Mouse (Mus musculus): ENCODE results near the gene Myo16. TPM values are rescaled to one million over a fixed set of nuclear protein-coding genes. Genes with fewer than 3 reads are reported as not detected.

Gene Myo16
- polyA plus RNA-seq (2012; rRNA removed): 0.61 and 0.66 TPM in 2 replicates

GRCm38 (mm10) chr8:10153611-10154438 is at the start of gene Myo16:
Gene Myo16 (plus strand): TSS chr8:10153911.
- Histone ChIP-seq H3K4me1 (replicated peaks; ENCODE audit: control insufficient read depth, insufficient read depth, low read length) (no peaks in the 10 kb centered on the region), H3K4me3 (ENCODE audit: control insufficient read depth, insufficient read depth, low read length) (no peak within 1 kb of the TSS), H3K36me3 (ENCODE audit: control insufficient read depth, insufficient read depth, low read length) (no peaks in the 10 kb centered on the region), H3K27ac (ENCODE audit: control insufficient read depth, insufficient read depth, low read length) (no peak within 1 kb of the TSS), H3K27me3 (ENCODE audit: control insufficient read depth, insufficient read depth, low read length) (no peaks in the 10 kb centered on the region)
- DNase-seq: no peak
- 6% methylated on average over 61 of the region's 61 CpGs for WGBS
- TF ChIP-seq CTCF (IDR thresholded peaks at IDR 0.05; ENCODE audit: borderline replicate concordance, control insufficient read depth, extremely low read depth, insufficient read depth, low read length, poor library complexity) (no peak), POLR2A (IDR thresholded peaks at IDR 0.05; ENCODE audit: control insufficient read depth, extremely low read depth, insufficient read depth, low read length, poor library complexity) (no peak)

GRCm38 (mm10) chr8:10108516-10109271 is 45.0 kb upstream of the Myo16 start:
- Histone ChIP-seq H3K4me3 (ENCODE audit: control insufficient read depth, insufficient read depth, low read length) (no peak overlapping the region), H3K4me1 (replicated peaks; ENCODE audit: control insufficient read depth, insufficient read depth, low read length) (no peaks in the 10 kb centered on the region), H3K27me3 (ENCODE audit: control insufficient read depth, insufficient read depth, low read length) (no peaks in the 10 kb centered on the region), H3K36me3 (ENCODE audit: control insufficient read depth, insufficient read depth, low read length) (no peaks in the 10 kb centered on the region), H3K27ac (ENCODE audit: control insufficient read depth, insufficient read depth, low read length) (no peak overlapping the region)
- TF ChIP-seq CTCF (IDR thresholded peaks at IDR 0.05; ENCODE audit: borderline replicate concordance, control insufficient read depth, extremely low read depth, insufficient read depth, low read length, poor library complexity) (no peak), POLR2A (IDR thresholded peaks at IDR 0.05; ENCODE audit: control insufficient read depth, extremely low read depth, insufficient read depth, low read length, poor library complexity) (no peak)
- WGBS: 86% methylated on average over 8 of the region's 8 CpGs
- no peak for DNase-seq

GRCm38 (mm10) chr8:10122749-10123148 is 31.0 kb upstream of the Myo16 start:
- H3K27ac ChIP-seq (ENCODE audit: control insufficient read depth, insufficient read depth, low read length): no peak overlapping the region
- H3K4me1 ChIP-seq (replicated peaks; ENCODE audit: control insufficient read depth, insufficient read depth, low read length): no peaks in the 10 kb centered on the region
- 93% methylated on average over 5 of the region's 5 CpGs for WGBS
- no peak overlapping the region for H3K4me3 ChIP-seq (ENCODE audit: control insufficient read depth, insufficient read depth, low read length)
- DNase-seq: no peak
- H3K36me3 ChIP-seq (ENCODE audit: control insufficient read depth, insufficient read depth, low read length): no peaks in the 10 kb centered on the region
- TF ChIP-seq POLR2A (IDR thresholded peaks at IDR 0.05; ENCODE audit: control insufficient read depth, extremely low read depth, insufficient read depth, low read length, poor library complexity) (no peak), CTCF (IDR thresholded peaks at IDR 0.05; ENCODE audit: borderline replicate concordance, control insufficient read depth, extremely low read depth, insufficient read depth, low read length, poor library complexity) (no peak)
- no peaks in the 10 kb centered on the region for H3K27me3 ChIP-seq (ENCODE audit: control insufficient read depth, insufficient read depth, low read length)

- 82% methylated on average over 2 of the region's 2 CpGs for WGBS
- no peaks in the 10 kb centered on the region for H3K4me1 ChIP-seq (replicated peaks; ENCODE audit: control insufficient read depth, insufficient read depth, low read length)
- H3K36me3 ChIP-seq (ENCODE audit: control insufficient read depth, insufficient read depth, low read length): no peaks in the 10 kb centered on the region
- no peak overlapping the region for H3K27ac ChIP-seq (ENCODE audit: control insufficient read depth, insufficient read depth, low read length)
- DNase-seq: no peak
- H3K4me3 ChIP-seq (ENCODE audit: control insufficient read depth, insufficient read depth, low read length): no peak overlapping the region
- TF ChIP-seq POLR2A (IDR thresholded peaks at IDR 0.05; ENCODE audit: control insufficient read depth, extremely low read depth, insufficient read depth, low read length, poor library complexity): no peak
- TF ChIP-seq CTCF (IDR thresholded peaks at IDR 0.05; ENCODE audit: borderline replicate concordance, control insufficient read depth, extremely low read depth, insufficient read depth, low read length, poor library complexity): no peak
- H3K27me3 ChIP-seq (ENCODE audit: control insufficient read depth, insufficient read depth, low read length): no peaks in the 10 kb centered on the region
Measured at GRCm38 (mm10) chr8:10123412-10123811, 30.3 kb upstream of the Myo16 start.

GRCm38 (mm10) chr8:10125684-10126083 is 28.0 kb upstream of the Myo16 start:
- H3K27ac ChIP-seq (ENCODE audit: control insufficient read depth, insufficient read depth, low read length): no peak overlapping the region
- no peaks in the 10 kb centered on the region for H3K4me1 ChIP-seq (replicated peaks; ENCODE audit: control insufficient read depth, insufficient read depth, low read length)
- WGBS: 72% methylated on average over 4 of the region's 4 CpGs
- DNase-seq: no peak
- no peaks in the 10 kb centered on the region for H3K36me3 ChIP-seq (ENCODE audit: control insufficient read depth, insufficient read depth, low read length)
- TF ChIP-seq POLR2A (IDR thresholded peaks at IDR 0.05; ENCODE audit: control insufficient read depth, extremely low read depth, insufficient read depth, low read length, poor library complexity): no peak
- TF ChIP-seq CTCF (IDR thresholded peaks at IDR 0.05; ENCODE audit: borderline replicate concordance, control insufficient read depth, extremely low read depth, insufficient read depth, low read length, poor library complexity): no peak
- H3K4me3 ChIP-seq (ENCODE audit: control insufficient read depth, insufficient read depth, low read length): no peak overlapping the region
- H3K27me3 ChIP-seq (ENCODE audit: control insufficient read depth, insufficient read depth, low read length): no peaks in the 10 kb centered on the region

- Histone ChIP-seq H3K4me1 (replicated peaks; ENCODE audit: control insufficient read depth, insufficient read depth, low read length) (no peaks in the 10 kb centered on the region), H3K4me3 (ENCODE audit: control insufficient read depth, insufficient read depth, low read length) (no peak overlapping the region), H3K27me3 (ENCODE audit: control insufficient read depth, insufficient read depth, low read length) (no peaks in the 10 kb centered on the region), H3K27ac (ENCODE audit: control insufficient read depth, insufficient read depth, low read length) (no peak overlapping the region), H3K36me3 (ENCODE audit: control insufficient read depth, insufficient read depth, low read length) (no peaks in the 10 kb centered on the region)
- no peak for DNase-seq
- TF ChIP-seq CTCF (IDR thresholded peaks at IDR 0.05; ENCODE audit: borderline replicate concordance, control insufficient read depth, extremely low read depth, insufficient read depth, low read length, poor library complexity) (no peak), POLR2A (IDR thresholded peaks at IDR 0.05; ENCODE audit: control insufficient read depth, extremely low read depth, insufficient read depth, low read length, poor library complexity) (no peak)
- WGBS: 86% methylated on average over 15 of the region's 15 CpGs
Measured at GRCm38 (mm10) chr8:10130513-10131414, 22.9 kb upstream of the Myo16 start.

Data from thymus, adult 2 months (tissue).